20 mouse cellular contexts compared by ENCODE assay signal in the genomic region with DNA sequence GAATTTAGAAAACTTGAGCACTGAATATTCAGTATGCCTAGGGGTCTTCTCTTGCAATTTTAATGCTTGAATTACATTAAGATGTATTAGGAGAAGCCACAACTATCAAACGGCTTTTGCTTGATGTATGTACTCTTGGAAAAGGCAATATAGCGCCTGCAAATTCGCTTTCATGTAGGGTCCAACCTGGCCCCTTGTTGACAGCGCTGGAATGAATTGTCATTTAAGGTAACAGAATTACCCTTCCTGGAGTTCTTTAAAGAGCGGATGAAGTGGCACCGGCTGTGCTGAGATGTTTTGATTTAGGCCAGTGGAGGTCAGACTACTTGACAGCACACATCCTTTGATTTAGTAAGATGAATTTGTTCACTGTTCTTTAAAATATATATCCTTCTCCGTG.
A peak's percentile ranks its signal among the peaks of the same experiment; 100 is the strongest.
DNase-seq lines count a peak whose midpoint lies in the region; ATAC-seq and TF ChIP-seq lines count a peak whose summit lies in the region.
"Had no signal": no experiment of that assay in that cellular context is flagged by ENCODE, and none has a peak within 500 bp of the region (broad histone marks: within the 10 kb centered on the region; RNA-seq: fewer than 3 reads in every experiment).

No protein-coding gene starts in this region.

- H3K4me3 ChIP-seq in heart, embryonic 11.5 days (ENCODE audit: low read depth, low read length) = no peak overlapping the region
- no peak overlapping the region for H3K4me3 ChIP-seq in midbrain, embryonic 14.5 days (replicated peaks; ENCODE audit: low read depth, low read length)
- H3K4me3 ChIP-seq in midbrain, postnatal 0 days (ENCODE audit: low read depth, low read length) = no peak overlapping the region
- H3K4me3 ChIP-seq: embryonic facial prominence, embryonic 10.5 days; embryonic facial prominence, embryonic 12.5 days; forebrain, embryonic 13.5 days; forebrain, embryonic 15.5 days had no signal

- H3K36me3 ChIP-seq in heart, embryonic 11.5 days (ENCODE audit: control insufficient read depth, insufficient read depth, low read length) = no peaks in the 10 kb centered on the region; the same call in 1 of the 2 replicates
- H3K36me3 ChIP-seq in midbrain, embryonic 14.5 days (ENCODE audit: control insufficient read depth, insufficient read depth, low read length) = no peaks in the 10 kb centered on the region
- H3K36me3 ChIP-seq in midbrain, postnatal 0 days (ENCODE audit: insufficient read depth, low read length) = no peaks in the 10 kb centered on the region
- H3K36me3 ChIP-seq: embryonic facial prominence, embryonic 10.5 days; embryonic facial prominence, embryonic 12.5 days; forebrain, embryonic 15.5 days had no signal

- no peak overlapping the region for H3K9ac ChIP-seq in heart, embryonic 11.5 days (ENCODE audit: low read depth, low read length)
- H3K9ac ChIP-seq in midbrain, embryonic 14.5 days (replicated peaks; ENCODE audit: low read length) = no peak overlapping the region
- H3K9ac ChIP-seq in midbrain, postnatal 0 days (replicated peaks; ENCODE audit: low read length, poor library complexity, severe bottlenecking) = no peak overlapping the region
- H3K9ac ChIP-seq: embryonic facial prominence, embryonic 12.5 days; forebrain, embryonic 13.5 days; forebrain, embryonic 15.5 days; forebrain, postnatal 0 days had no signal

- WGBS in heart, embryonic 11.5 days (ENCODE audit: insufficient replicate concordance) = 68% methylated on average over 7 of the region's 7 CpGs
- 56% methylated on average over 7 of the region's 7 CpGs for WGBS in midbrain, embryonic 14.5 days
- 36% methylated on average over 7 of the region's 7 CpGs for whole genome bisulfite sequencing in midbrain, postnatal 0 days

- DNase-seq in embryo, embryonic 10 days (ENCODE audit: low spot score) = peak; percentile 22
- DNase-seq in embryo, embryonic 9.5 days (ENCODE audit: extremely low spot score) = no peak
- peak; percentile 67 for DNase-seq in heart, adult 11 months
- peak; percentile 52 for DNase-seq in midbrain, embryonic 14.5 days
- DNase-seq in midbrain, postnatal 0 days (ENCODE audit: low spot score) = no peak
- DNase-seq in brain, embryonic 14.5 days (ENCODE audit: low read depth) = peak; percentile 51
- DNase-seq: adrenal gland, adult 2 months; adrenal gland, postnatal 10 days; adrenal gland, postnatal 25 days; cerebellum, adult 11-12 months; cerebellum, adult 2 months; cerebellum, adult 9-10 months; cerebellum, postnatal 10 days; cerebellum, postnatal 25 days; forebrain, postnatal 0 days had no signal

- TF ChIP-seq POLR2A in brain, embryonic 14.5 days (IDR thresholded peaks at IDR 0.05; ENCODE audit: borderline replicate concordance, extremely low read depth, insufficient read depth, insufficient read length, poor library complexity, severe bottlenecking) = no peak

- no peak overlapping the region for H3K27ac ChIP-seq in heart, embryonic 11.5 days (ENCODE audit: low read depth, low read length)
- no peak overlapping the region for H3K27ac ChIP-seq in midbrain, embryonic 14.5 days (replicated peaks; ENCODE audit: low read depth, low read length)
- no peak overlapping the region for H3K27ac ChIP-seq in midbrain, postnatal 0 days (ENCODE audit: low read depth, low read length)
- H3K27ac ChIP-seq: embryonic facial prominence, embryonic 10.5 days; embryonic facial prominence, embryonic 12.5 days; forebrain, embryonic 13.5 days; forebrain, embryonic 15.5 days had no signal

- no peak for ATAC-seq in heart, embryonic 11.5 days (replicated peaks; ENCODE audit: insufficient number of reproducible peaks, low FRiP score, low TSS enrichment)
- no peak for ATAC-seq in midbrain, embryonic 14.5 days (ENCODE audit: low FRiP score, low TSS enrichment)
- no peak for ATAC-seq in midbrain, postnatal 0 days (ENCODE audit: low FRiP score)
- ATAC-seq: forebrain, embryonic 13.5 days; forebrain, embryonic 15.5 days; forebrain, postnatal 0 days had no signal

- no peaks in the 10 kb centered on the region for H3K27me3 ChIP-seq in heart, embryonic 11.5 days (ENCODE audit: control insufficient read depth, insufficient read depth, low read length)
- no peaks in the 10 kb centered on the region for H3K27me3 ChIP-seq in midbrain, embryonic 14.5 days (ENCODE audit: control insufficient read depth, insufficient read depth, low read length)
- no peaks in the 10 kb centered on the region for H3K27me3 ChIP-seq in midbrain, postnatal 0 days (ENCODE audit: insufficient read depth, low read length)
- H3K27me3 ChIP-seq: embryonic facial prominence, embryonic 12.5 days; forebrain, embryonic 13.5 days; forebrain, embryonic 15.5 days had no signal

- no peaks in the 10 kb centered on the region; the same call in 1 of the 2 replicates for H3K9me3 ChIP-seq in heart, embryonic 11.5 days (replicated peaks; ENCODE audit: control insufficient read depth, low read length)
- H3K9me3 ChIP-seq in midbrain, embryonic 14.5 days (ENCODE audit: control insufficient read depth, low read length) = no peaks in the 10 kb centered on the region
- no peaks in the 10 kb centered on the region for H3K9me3 ChIP-seq in midbrain, postnatal 0 days (ENCODE audit: low read length)
- H3K9me3 ChIP-seq: embryonic facial prominence, embryonic 10.5 days; embryonic facial prominence, embryonic 12.5 days; forebrain, embryonic 13.5 days; forebrain, embryonic 15.5 days had no signal

- H3K4me1 ChIP-seq in heart, embryonic 11.5 days (ENCODE audit: control insufficient read depth, insufficient read depth, low read length) = 0 out of 2 replicates have a peak, but pooled peaks cover 2% of the 10 kb centered on the region
- H3K4me1 ChIP-seq in midbrain, embryonic 14.5 days (ENCODE audit: control insufficient read depth, insufficient read depth, low read length) = peaks cover 3% of the 10 kb centered on the region
- H3K4me1 ChIP-seq in midbrain, postnatal 0 days (ENCODE audit: insufficient read depth, low read length) = no peaks in the 10 kb centered on the region
- H3K4me1 ChIP-seq: embryonic facial prominence, embryonic 12.5 days had no signal

- no peak overlapping the region for H3K4me2 ChIP-seq in heart, embryonic 11.5 days
- no peak overlapping the region for H3K4me2 ChIP-seq in midbrain, embryonic 14.5 days (ENCODE audit: low read length)
- H3K4me2 ChIP-seq in midbrain, postnatal 0 days (ENCODE audit: low read depth, low read length, poor library complexity, severe bottlenecking) = no peak overlapping the region
- H3K4me2 ChIP-seq: embryonic facial prominence, embryonic 12.5 days; forebrain, embryonic 15.5 days had no signal

- TF ChIP-seq CTCF in midbrain, postnatal 0 days (IDR thresholded peaks at IDR 0.05) = no peak
- TF ChIP-seq CTCF in brain, embryonic 14.5 days (IDR thresholded peaks at IDR 0.05; ENCODE audit: borderline replicate concordance, extremely low read depth, insufficient read depth, insufficient read length) = no peak

Comparison
In these comparisons a context has a peak if more than half of its experiments do, and no peak if none do; other contexts are left out.
1. DNase-seq: peak in embryo, embryonic 10 days (single experiment), heart, adult 11 months (single experiment), midbrain, embryonic 14.5 days (single experiment) and brain, embryonic 14.5 days (single experiment); none in embryo, embryonic 9.5 days (single experiment) and midbrain, postnatal 0 days (single experiment).